Mouse (Mus musculus) stomach, postnatal 0 days (tissue): Measurements from ENCODE around the gene Ninl.

Experiments used
- CTCF ChIP-seq: IDR thresholded peaks from 2 replicates; pipeline ENCODE4 v1.5.1; 2016; ENCODE audit warnings: antibody characterized with exemption, low read depth, mild to moderate bottlenecking, moderate library complexity
- EP300 ChIP-seq: optimal IDR thresholded peaks from 2 replicates; pipeline ENCODE3; 2016; ENCODE audit warnings: antibody characterized with exemption

DNA sequence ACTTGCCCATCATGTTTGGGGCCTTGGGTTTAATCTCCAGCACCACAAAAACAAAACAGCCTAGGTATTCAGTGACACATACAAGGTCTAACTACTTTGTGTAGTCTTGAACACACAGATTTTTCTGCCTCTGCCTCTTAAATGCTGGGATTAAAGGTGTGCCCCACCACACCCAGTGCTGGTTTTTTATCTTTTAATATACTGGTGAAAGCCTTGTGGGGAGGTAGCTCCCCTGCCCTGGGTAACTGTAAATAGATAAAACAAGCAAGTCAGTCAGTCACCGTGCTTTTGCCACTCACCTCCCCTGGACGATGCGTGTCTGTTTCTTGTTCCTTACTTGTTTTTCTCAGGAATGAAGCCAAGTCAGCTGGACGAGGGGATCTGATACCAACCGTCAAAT, 123.4 kb downstream of the Ninl start:
- TF ChIP-seq CTCF = no peak
- no peak for TF ChIP-seq EP300
